Mouse (Mus musculus) hindbrain, embryonic 15.5 days (tissue): ENCODE measurements around the gene Eml5. TPM values are rescaled to one million over a fixed set of nuclear protein-coding genes. Genes with fewer than 3 reads are reported as not detected.

Source experiments
- ATAC-seq: fragments of 200-750 bp; cut with Nextera tagmentation; 2 replicates; pipeline ENCODE4 v1.8.0; 2017; ENCODE audit warnings: low read depth, moderate number of reproducible peaks, moderate TSS enrichment; ENCODE audit not compliant: low FRiP score
- H3K27ac ChIP-seq: fragments of 300-500 bp; sonication (generic); replicated peaks from 2 replicates; pipeline ENCODE4 v1.5.1; 2015; ENCODE audit warnings: mild to moderate bottlenecking, inconsistent platforms
- H3K27me3 ChIP-seq: fragments of 300-500 bp; sonication (generic); 2 replicates; pipeline ENCODE4 v1.6.1; 2015; ENCODE audit warnings: control low read depth, inconsistent platforms
- H3K36me3 ChIP-seq: fragments of 300-500 bp; sonication (generic); 2 replicates; pipeline ENCODE4 v1.6.1; 2015; ENCODE audit warnings: control low read depth, inconsistent platforms
- H3K4me1 ChIP-seq: fragments of 300-500 bp; sonication (generic); replicated peaks from 2 replicates; pipeline ENCODE4 v1.6.1; 2015; ENCODE audit warnings: control low read depth, inconsistent platforms
- H3K4me2 ChIP-seq: fragments of 300-500 bp; sonication (generic); 2 replicates; pipeline ENCODE4 v1.6.1; 2015; ENCODE audit warnings: moderate library complexity, mild to moderate bottlenecking, inconsistent platforms
- H3K4me3 ChIP-seq: fragments of 300-500 bp; sonication (generic); 2 replicates; pipeline ENCODE4 v1.5.1; 2015; ENCODE audit warnings: mild to moderate bottlenecking, inconsistent platforms
- H3K9ac ChIP-seq: fragments of 300-500 bp; sonication (generic); 2 replicates; pipeline ENCODE4 v1.6.1; 2015; ENCODE audit warnings: inconsistent platforms
- H3K9me3 ChIP-seq: fragments of 300-500 bp; sonication (generic); 2 replicates; pipeline ENCODE4 v1.6.1; 2016; ENCODE audit warnings: control low read depth, inconsistent platforms
- WGBS: fragments of 180-500 bp; shearing (Covaris S2); methylation state at CpG from one replicate; pipeline ENCODE4 v1.1.7; 2015; 5-methylcytosine and 5-hydroxymethylcytosine counted together
- polyA plus RNA-seq: library from polyadenylated mRNA; unstranded; fragments of >200 nt; fragmentation: Nextera tagmentation; extraction: Ambion mirVana; gene quantifications from 2 replicates; pipeline ENCODE4 v1.2.1, GENCODE M21; 2015

The Eml5 gene
- polyA plus RNA-seq, 1 experiment from 2014 or later: 19.3 TPM

DNA sequence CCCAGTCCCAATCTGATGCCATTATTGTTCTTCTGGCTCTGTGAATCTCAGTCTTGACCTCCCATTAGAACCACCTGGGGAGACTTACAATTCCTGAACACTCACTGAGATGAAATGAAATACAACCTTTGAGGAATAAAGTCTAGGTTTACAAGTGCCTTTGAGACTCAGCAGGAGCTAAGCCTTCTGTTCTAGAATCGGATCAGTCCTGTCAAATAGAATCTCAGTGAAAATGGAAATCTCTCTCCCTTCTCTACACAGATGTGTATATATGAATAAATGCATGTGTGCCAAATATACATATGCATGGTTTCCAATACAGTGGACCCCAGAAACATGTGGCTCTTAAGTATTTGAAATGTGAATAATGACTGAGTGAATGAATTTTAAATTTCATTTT, 22.6 kb downstream of the Eml5 start:
- no peak overlapping the region for H3K9ac ChIP-seq
- H3K36me3 ChIP-seq: no peaks in the 10 kb centered on the region
- WGBS: 40% methylated on average over 1 of the region's 1 CpGs
- no peak overlapping the region for H3K4me2 ChIP-seq
- no peaks in the 10 kb centered on the region for H3K27me3 ChIP-seq
- ATAC-seq: no peak
- H3K9me3 ChIP-seq: no peaks in the 10 kb centered on the region
- H3K4me3 ChIP-seq: no peak overlapping the region
- H3K27ac ChIP-seq: no peak overlapping the region
- no peaks in the 10 kb centered on the region for H3K4me1 ChIP-seq

DNA sequence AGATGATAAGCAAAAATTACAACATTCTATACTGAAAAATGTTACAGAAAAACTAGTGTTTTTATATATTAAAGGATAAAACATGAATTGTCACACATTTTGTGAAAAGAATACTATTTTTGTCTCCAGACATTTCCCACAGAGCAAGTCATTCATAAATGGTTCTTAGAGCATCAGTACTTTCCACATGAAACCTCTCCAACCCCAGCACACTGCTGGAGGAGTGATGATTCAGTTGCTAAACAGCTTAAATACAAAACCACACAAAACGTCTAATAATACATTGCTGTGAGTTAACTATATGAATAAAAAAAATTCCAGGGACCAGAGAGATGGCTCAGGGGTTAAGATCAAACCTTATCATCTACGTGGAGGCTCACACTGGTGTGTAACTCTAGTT, 26.1 kb downstream of the Eml5 start:
- Histone ChIP-seq H3K9ac (no peak overlapping the region), H3K9me3 (no peaks in the 10 kb centered on the region), H3K36me3 (no peaks in the 10 kb centered on the region), H3K4me2 (no peak overlapping the region), H3K4me1 (no peaks in the 10 kb centered on the region), H3K27ac (no peak overlapping the region), H3K27me3 (no peaks in the 10 kb centered on the region), H3K4me3 (no peak overlapping the region)
- WGBS: 79% methylated on average over 2 of the region's 2 CpGs
- ATAC-seq: no peak

DNA sequence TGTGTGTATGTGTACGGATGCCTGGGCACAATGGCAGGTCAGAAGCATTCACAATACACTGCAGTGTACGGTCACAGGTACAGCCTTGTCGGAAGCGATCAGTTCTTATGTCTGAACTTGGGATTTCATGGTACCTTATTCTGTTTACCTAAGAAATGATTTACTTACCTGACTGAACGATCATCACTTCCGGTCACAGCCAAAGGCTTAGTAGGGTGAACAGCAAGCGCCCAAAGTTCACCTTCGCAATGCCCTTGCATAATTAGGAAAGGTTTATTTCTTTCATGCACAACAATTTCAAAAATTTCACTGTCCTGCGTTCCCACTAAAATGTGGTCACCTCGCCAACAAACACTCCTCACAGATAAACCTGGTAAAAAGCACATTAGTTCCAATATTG, 28.4 kb downstream of the Eml5 start:
- Histone ChIP-seq H3K27me3 (no peaks in the 10 kb centered on the region), H3K27ac (no peak overlapping the region), H3K9me3 (no peaks in the 10 kb centered on the region), H3K4me1 (no peaks in the 10 kb centered on the region), H3K9ac (no peak overlapping the region), H3K4me3 (no peak overlapping the region), H3K4me2 (no peak overlapping the region), H3K36me3 (peaks cover 8% of the 10 kb centered on the region)
- 96% methylated on average over 10 of the region's 10 CpGs for WGBS
- no peak for ATAC-seq

DNA sequence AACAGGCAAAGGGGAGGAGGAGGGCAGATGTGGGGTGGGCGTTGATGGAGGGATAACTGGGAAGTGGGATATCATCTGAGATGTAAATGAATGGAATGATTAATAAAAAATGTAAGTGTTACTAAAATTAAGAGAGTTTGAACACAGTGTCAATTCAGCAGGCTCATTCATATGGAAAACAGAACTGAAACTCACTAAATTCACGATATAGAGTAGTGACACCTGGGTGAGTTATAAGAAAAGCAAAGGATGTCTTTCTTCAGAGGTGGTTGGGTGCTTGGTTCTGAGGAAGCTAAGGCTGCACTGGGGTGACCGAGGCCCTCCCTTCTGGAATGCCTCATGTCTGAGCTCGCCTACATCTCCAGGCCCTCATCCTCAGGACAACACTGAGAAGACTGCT, 37.8 kb downstream of the Eml5 start:
- Histone ChIP-seq H3K36me3 (peaks cover 23% of the 10 kb centered on the region), H3K4me3 (no peak overlapping the region), H3K9ac (no peak overlapping the region), H3K27ac (no peak overlapping the region), H3K4me2 (no peak overlapping the region), H3K4me1 (no peaks in the 10 kb centered on the region), H3K27me3 (no peaks in the 10 kb centered on the region), H3K9me3 (no peaks in the 10 kb centered on the region)
- 90% methylated on average over 4 of the region's 4 CpGs for WGBS
- no peak for ATAC-seq

DNA sequence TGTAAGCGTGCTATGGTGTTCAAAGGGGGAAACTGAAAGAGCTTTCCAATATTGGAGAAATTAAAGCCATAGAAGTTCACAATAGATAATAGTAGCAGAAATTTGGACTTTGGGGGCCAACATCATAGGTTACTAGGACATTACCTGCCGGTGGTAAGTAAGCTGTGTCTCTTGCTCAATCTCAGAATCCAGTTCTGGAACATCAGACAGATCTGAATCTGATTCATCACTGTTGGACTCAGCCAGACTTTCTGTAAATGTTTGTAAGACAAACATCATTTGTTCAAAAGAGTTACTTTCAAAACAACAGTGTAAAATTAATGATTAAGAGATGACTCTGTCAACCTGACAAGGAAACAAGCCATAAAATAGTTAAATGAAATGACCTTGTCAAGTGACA, 41.0 kb downstream of the Eml5 start:
- Histone ChIP-seq H3K27ac (no peak overlapping the region), H3K4me1 (no peaks in the 10 kb centered on the region), H3K4me3 (no peak overlapping the region), H3K9ac (no peak overlapping the region), H3K27me3 (no peaks in the 10 kb centered on the region), H3K4me2 (no peak overlapping the region), H3K9me3 (no peaks in the 10 kb centered on the region), H3K36me3 (peaks cover 26% of the 10 kb centered on the region)
- ATAC-seq: no peak
- WGBS: 88% methylated on average over 2 of the region's 2 CpGs

DNA sequence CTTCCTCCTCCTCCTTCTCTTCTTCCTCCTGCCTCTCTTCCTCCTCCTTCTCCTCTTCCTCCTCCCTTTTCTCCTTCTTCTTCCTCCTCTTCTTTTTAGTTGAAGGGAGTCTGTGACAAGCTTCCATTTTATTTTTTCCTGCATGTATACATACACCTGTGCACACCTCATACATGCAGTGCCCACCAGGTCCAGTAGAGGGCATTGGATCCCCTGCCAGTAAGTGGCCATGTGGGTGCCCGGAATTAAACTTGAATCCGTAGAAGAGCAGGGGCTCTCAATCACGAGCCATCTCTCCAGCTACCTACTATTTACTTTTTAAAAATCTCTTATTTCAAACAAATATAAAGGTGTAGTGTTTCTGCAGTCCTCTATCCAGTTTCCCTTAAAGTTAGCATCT, 50.5 kb downstream of the Eml5 start:
- H3K9me3 ChIP-seq: no peaks in the 10 kb centered on the region
- no peak for ATAC-seq
- 40% methylated on average over 3 of the region's 3 CpGs for WGBS

DNA sequence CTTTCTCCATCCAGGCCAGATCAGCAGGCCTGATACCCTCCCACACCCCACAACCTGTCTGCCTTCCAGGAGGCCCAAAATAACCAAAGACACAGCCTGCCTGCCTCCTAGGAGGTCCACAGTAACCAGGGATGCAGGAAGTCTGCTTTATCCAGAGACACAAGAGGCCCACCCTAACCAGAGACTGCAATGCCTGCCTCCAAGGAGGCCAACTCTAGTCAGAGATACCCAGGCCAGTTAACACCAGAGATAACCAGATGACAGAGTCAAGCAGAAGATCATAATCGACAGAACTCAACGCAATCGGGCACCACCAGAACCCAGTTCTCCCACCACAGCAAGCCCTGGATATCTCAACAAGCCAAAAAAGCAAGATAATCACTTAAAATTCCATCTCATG, 56.5 kb downstream of the Eml5 start:
- peaks cover 13% of the 10 kb centered on the region for H3K36me3 ChIP-seq
- no peaks in the 10 kb centered on the region for H3K4me1 ChIP-seq
- H3K9me3 ChIP-seq: no peaks in the 10 kb centered on the region
- H3K27me3 ChIP-seq: no peaks in the 10 kb centered on the region
- no peak overlapping the region for H3K4me3 ChIP-seq
- WGBS: 98% methylated on average over 3 of the region's 3 CpGs
- H3K9ac ChIP-seq: no peak overlapping the region
- no peak overlapping the region for H3K27ac ChIP-seq
- no peak for ATAC-seq
- H3K4me2 ChIP-seq: no peak overlapping the region

More for the DNA sequence above, 50.5 kb downstream of the Eml5 start:
- H3K4me1 ChIP-seq: no peaks in the 10 kb centered on the region
- H3K9ac ChIP-seq: no peak overlapping the region
- H3K4me2 ChIP-seq: no peak overlapping the region
- H3K4me3 ChIP-seq: no peak overlapping the region
- no peaks in the 10 kb centered on the region for H3K27me3 ChIP-seq
- no peak overlapping the region for H3K27ac ChIP-seq
- H3K36me3 ChIP-seq: no peaks in the 10 kb centered on the region

DNA sequence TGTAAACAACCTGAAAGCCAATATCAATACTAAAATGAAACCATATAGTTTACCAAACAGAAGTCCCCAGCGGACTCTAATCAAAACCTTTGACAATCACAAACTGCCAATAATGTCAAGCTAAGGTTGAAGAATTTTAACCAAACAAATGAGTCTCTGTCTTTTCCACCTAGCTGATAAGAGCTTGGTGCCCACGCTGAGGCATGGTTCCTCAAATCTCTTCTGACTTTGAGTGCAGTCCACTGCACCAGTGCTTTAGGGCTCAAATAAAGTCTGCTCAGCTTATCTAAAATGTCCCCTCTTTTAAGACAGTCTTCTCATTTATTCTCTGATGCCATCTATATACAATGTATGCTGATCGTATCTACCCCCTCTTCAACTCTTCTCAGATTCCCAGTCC, 61.1 kb downstream of the Eml5 start:
- H3K36me3 ChIP-seq: peaks cover 18% of the 10 kb centered on the region
- no peak overlapping the region for H3K4me2 ChIP-seq
- ATAC-seq: no peak
- 94% methylated on average over 3 of the region's 3 CpGs for WGBS
- no peaks in the 10 kb centered on the region for H3K4me1 ChIP-seq
- H3K9me3 ChIP-seq: no peaks in the 10 kb centered on the region
- no peaks in the 10 kb centered on the region for H3K27me3 ChIP-seq
- no peak overlapping the region for H3K4me3 ChIP-seq
- H3K9ac ChIP-seq: no peak overlapping the region
- H3K27ac ChIP-seq: no peak overlapping the region

DNA sequence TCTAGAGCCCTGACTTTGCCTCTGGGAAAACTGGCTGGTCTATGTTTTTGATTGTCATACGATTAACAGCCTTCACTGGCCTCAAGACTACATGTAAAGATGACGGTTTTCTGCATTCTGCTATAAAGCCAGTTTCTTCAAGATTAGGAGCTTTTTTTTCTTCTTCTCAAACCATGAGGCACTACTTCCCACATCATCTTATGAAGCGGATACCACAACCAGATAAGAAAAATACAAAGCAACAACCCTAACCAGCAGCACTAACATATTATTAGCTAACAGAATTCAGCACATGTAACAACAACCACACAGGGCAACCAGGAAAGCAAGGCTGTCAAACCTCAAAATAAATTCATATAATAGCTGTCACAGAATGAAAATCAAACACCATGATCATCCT, 63.3 kb downstream of the Eml5 start:
- ATAC-seq: no peak

DNA sequence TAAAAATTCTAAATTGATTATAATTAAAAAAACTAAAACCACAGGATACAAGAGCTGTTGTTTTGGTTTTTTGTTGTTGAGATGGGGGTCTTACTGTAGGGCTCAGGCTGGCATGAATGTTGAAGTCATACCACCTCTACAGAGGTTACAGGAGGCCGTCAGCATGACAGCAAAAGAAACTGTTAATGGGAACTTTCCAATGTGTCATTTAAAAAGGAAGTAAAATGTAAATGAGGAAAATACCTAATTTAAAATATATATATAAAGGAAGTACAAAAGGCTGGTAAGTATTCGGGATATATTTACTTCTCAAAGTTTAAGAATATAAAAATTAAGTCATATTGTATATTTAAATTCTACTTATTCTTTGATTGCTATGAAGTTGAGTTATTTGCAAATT, 65.8 kb downstream of the Eml5 start:
- H3K4me3 ChIP-seq: no peak overlapping the region
- no peak overlapping the region for H3K4me2 ChIP-seq
- no peaks in the 10 kb centered on the region for H3K27me3 ChIP-seq
- H3K36me3 ChIP-seq: peaks cover 17% of the 10 kb centered on the region; the same call in 1 of the 2 replicates
- no peak overlapping the region for H3K27ac ChIP-seq
- no peak for ATAC-seq
- no peak overlapping the region for H3K9ac ChIP-seq
- H3K4me1 ChIP-seq: no peaks in the 10 kb centered on the region
- no peaks in the 10 kb centered on the region for H3K9me3 ChIP-seq
- 96% methylated on average over 2 of the region's 2 CpGs for WGBS

More for the DNA sequence above, 63.3 kb downstream of the Eml5 start:
- Histone ChIP-seq H3K36me3 (peaks cover 18% of the 10 kb centered on the region), H3K9me3 (no peaks in the 10 kb centered on the region), H3K4me2 (no peak overlapping the region), H3K27me3 (no peaks in the 10 kb centered on the region), H3K27ac (no peak overlapping the region), H3K4me3 (no peak overlapping the region), H3K9ac (no peak overlapping the region), H3K4me1 (no peaks in the 10 kb centered on the region)
- WGBS: 98% methylated on average over 3 of the region's 3 CpGs

DNA sequence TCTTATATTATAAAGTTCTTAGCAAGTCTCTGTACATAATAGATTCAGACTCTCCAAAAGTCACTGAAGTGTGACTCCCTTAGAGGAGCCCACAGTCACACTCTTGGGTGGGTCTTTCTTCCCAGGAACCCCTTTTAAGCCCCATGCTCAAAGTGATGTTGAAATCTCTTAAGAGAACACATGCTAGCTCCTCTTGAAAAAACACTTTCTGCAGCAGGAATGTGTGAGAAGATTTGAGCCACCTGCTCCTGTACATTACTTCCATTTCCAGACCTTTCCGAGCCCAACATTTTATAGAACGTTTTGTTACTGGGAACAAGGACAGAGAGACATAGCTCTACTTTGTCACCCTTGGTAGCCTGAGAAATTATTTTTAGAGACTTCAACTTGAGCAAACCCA, 66.4 kb downstream of the Eml5 start:
- H3K36me3 ChIP-seq: peaks cover 14% of the 10 kb centered on the region; the same call in 1 of the 2 replicates
- H3K27ac ChIP-seq: no peak overlapping the region
- H3K9me3 ChIP-seq: no peaks in the 10 kb centered on the region
- no peaks in the 10 kb centered on the region for H3K4me1 ChIP-seq
- H3K9ac ChIP-seq: no peak overlapping the region
- ATAC-seq: no peak
- H3K4me2 ChIP-seq: no peak overlapping the region
- no peak overlapping the region for H3K4me3 ChIP-seq
- WGBS: 91% methylated on average over 2 of the region's 2 CpGs
- H3K27me3 ChIP-seq: no peaks in the 10 kb centered on the region

DNA sequence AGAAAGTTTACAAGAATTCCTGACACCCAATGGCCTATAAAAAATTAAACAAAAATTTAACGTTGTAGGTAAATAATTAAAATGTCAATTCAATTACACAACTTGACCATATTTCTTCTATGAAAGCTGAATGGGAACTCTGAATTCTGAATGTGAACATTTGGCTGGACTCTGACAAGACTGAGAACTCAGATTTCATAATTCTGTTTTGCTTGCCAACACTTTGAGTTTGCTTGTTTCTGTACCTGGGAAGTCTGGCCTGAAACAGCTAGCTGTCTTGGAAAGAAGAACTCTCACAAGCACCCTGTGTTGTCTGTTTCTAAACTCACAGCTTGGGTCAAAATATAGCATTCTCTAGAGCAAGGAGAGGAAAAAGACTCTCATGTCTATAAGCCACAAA, 67.4 kb downstream of the Eml5 start:
- Histone ChIP-seq H3K27ac (no peak overlapping the region), H3K4me3 (no peak overlapping the region), H3K4me2 (no peak overlapping the region), H3K9me3 (no peaks in the 10 kb centered on the region), H3K9ac (no peak overlapping the region), H3K4me1 (no peaks in the 10 kb centered on the region), H3K27me3 (no peaks in the 10 kb centered on the region), H3K36me3 (peaks cover 18% of the 10 kb centered on the region; the same call in 1 of the 2 replicates)
- ATAC-seq: no peak
- WGBS: 89% methylated on average over 1 of the region's 1 CpGs

DNA sequence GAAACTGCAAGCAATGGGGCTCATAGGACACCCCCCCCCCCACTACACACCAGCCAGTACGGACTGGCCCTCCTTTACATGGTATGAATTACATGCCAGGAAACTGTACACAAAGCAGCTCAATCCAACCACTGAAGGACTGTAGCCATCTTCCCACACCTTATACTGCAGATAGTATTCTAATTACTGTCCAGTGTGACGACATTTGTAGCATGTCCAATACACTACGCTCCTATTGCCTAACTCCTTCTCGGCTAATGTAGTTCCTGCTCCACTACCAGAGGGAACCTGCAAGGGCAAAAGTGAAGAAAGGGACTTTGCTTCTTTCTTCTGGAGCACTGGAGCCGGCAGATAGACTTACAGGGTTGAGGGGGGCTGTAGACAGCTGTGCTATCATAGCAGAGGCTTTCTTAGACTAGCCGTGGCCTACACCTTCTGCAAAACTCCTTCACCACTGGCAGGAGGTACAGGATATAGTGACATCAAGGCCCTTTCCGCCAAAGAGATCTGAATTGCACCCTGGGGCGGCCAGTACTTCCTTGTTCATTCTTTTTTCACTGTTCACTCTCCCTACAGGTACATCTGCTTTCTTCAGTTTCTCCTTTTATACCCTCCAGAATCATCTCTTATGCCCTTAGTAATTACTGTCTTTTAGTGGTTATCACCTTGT, 68.2 kb downstream of the Eml5 start:
- Histone ChIP-seq H3K4me3 (no peak overlapping the region), H3K4me1 (no peaks in the 10 kb centered on the region), H3K27me3 (no peaks in the 10 kb centered on the region), H3K9me3 (no peaks in the 10 kb centered on the region), H3K4me2 (no peak overlapping the region), H3K9ac (no peak overlapping the region), H3K27ac (no peak overlapping the region), H3K36me3 (peaks cover 24% of the 10 kb centered on the region)
- ATAC-seq: no peak
- 96% methylated on average over 8 of the region's 8 CpGs for WGBS
